Mouse (Mus musculus) liver, embryonic 12.5 days (tissue): Measurements from ENCODE around the gene Ddx17. TPM values are rescaled to one million over a fixed set of nuclear protein-coding genes. Genes with fewer than 3 reads are reported as not detected.
A peak's percentile ranks its signal among the peaks of the same experiment; 100 is the strongest.

Source experiments
- ATAC-seq: fragments of 200-750 bp; cut with Nextera tagmentation; 2 replicates; pipeline ENCODE4 v1.8.0; 2017; ENCODE audit warnings: moderate number of reproducible peaks, mild to moderate bottlenecking, moderate library complexity
- H3K27ac ChIP-seq: fragments of 300-500 bp; sonication (generic); 2 replicates; pipeline ENCODE4 v1.5.1; 2016; ENCODE audit warnings: mild to moderate bottlenecking
- H3K27me3 ChIP-seq: fragments of 300-500 bp; sonication (generic); replicated peaks from 2 replicates; pipeline ENCODE4 v1.6.1; 2016; ENCODE audit warnings: mild to moderate bottlenecking, moderate library complexity
- H3K36me3 ChIP-seq: fragments of 300-500 bp; sonication (generic); 2 replicates; pipeline ENCODE4 v1.6.1; 2016; ENCODE audit warnings: mild to moderate bottlenecking, moderate library complexity
- H3K4me1 ChIP-seq: fragments of 300-500 bp; sonication (generic); 2 replicates; pipeline ENCODE4 v1.6.1; 2016
- H3K4me2 ChIP-seq: fragments of 300-500 bp; sonication (generic); 2 replicates; pipeline ENCODE4 v1.6.1; 2016; ENCODE audit warnings: mild to moderate bottlenecking, moderate library complexity
- H3K4me3 ChIP-seq: fragments of 300-500 bp; sonication (generic); 2 replicates; pipeline ENCODE4 v1.5.1; 2016; ENCODE audit warnings: mild to moderate bottlenecking, moderate library complexity
- H3K9ac ChIP-seq: fragments of 300-500 bp; sonication (generic); 2 replicates; pipeline ENCODE4 v1.6.1; 2016; ENCODE audit warnings: mild to moderate bottlenecking, moderate library complexity
- H3K9me3 ChIP-seq: fragments of 300-500 bp; sonication (generic); replicated peaks from 2 replicates; pipeline ENCODE4 v1.6.1; 2016; ENCODE audit warnings: mild to moderate bottlenecking, moderate library complexity
- WGBS: fragments of 180-500 bp; shearing (Covaris S2); methylation state at CpG from one replicate; pipeline ENCODE4 v1.1.7; 2016; ENCODE audit not compliant: insufficient replicate concordance; 5-methylcytosine and 5-hydroxymethylcytosine counted together
- polyA plus RNA-seq: library from polyadenylated mRNA; unstranded; fragments of >200 nt; fragmentation: Nextera tagmentation; extraction: Ambion mirVana; gene quantifications from 2 replicates; pipeline ENCODE4 v1.2.1, GENCODE M21; 2016

Gene Ddx17
- polyA plus RNA-seq, 1 experiment from 2014 or later: 19.9 TPM

DNA sequence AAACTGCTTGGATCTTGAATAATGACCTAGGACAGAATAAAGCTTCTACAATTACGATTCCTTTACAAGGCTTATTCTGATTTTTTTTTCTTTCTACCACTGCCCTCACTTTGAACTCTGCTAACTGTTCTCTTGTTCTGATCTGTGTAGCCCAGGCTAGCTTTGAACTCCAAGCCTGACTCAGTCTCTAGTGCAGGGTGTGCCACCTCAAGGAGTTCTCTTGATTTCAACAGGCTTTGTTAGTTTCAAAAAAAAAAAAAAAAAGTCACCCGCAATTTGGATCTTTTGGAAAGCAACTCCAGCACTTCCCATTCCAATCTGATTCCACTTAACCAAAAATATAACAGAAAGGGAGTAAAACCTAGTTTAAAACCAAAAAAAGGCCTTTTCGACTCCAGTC is 1.0 kb downstream of the Ddx17 start:
- H3K4me2 ChIP-seq: peak overlapping the region; percentile 76
- H3K9ac ChIP-seq: peak overlapping the region; percentile 93
- peak overlapping the region; percentile 94 for H3K27ac ChIP-seq
- no peaks in the 10 kb centered on the region for H3K9me3 ChIP-seq
- peaks cover 31% of the 10 kb centered on the region for H3K4me1 ChIP-seq
- no peak for ATAC-seq
- WGBS: 4% methylated on average over 3 of the region's 3 CpGs
- peaks cover 44% of the 10 kb centered on the region for H3K36me3 ChIP-seq
- peak overlapping the region; percentile 74 for H3K4me3 ChIP-seq
- H3K27me3 ChIP-seq: peaks cover 18% of the 10 kb centered on the region

DNA sequence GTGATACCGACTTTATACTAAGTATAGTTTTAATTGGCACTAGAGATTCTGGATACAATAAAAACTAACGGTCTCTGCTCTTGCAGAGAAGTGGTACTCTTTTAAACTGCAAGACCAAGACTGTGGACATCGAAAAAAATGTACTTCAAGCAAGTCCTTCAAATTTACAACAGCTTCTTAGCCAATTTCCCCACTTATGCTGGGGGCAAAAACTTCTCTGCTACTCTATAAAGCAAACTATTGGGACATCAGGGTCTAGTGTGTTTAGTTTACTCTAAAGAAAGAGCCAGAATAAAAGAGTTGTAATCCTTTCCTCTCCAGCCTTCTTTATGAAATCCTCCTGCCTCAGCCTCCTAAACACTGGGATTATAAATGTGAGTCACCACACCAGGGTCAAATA is 2.6 kb downstream of the Ddx17 start:
- no peaks in the 10 kb centered on the region for H3K9me3 ChIP-seq
- H3K4me1 ChIP-seq: peaks cover 31% of the 10 kb centered on the region
- H3K9ac ChIP-seq: peak overlapping the region; percentile 93; the same call in 1 of the 2 replicates
- peaks cover 59% of the 10 kb centered on the region for H3K36me3 ChIP-seq
- peak overlapping the region; percentile 76 for H3K4me2 ChIP-seq
- ATAC-seq: no peak
- H3K27me3 ChIP-seq: peaks cover 9% of the 10 kb centered on the region; the same call in 1 of the 2 replicates
- WGBS: 86% methylated on average over 3 of the region's 3 CpGs
- peak overlapping the region; percentile 74 for H3K4me3 ChIP-seq
- H3K27ac ChIP-seq: no peak overlapping the region

DNA sequence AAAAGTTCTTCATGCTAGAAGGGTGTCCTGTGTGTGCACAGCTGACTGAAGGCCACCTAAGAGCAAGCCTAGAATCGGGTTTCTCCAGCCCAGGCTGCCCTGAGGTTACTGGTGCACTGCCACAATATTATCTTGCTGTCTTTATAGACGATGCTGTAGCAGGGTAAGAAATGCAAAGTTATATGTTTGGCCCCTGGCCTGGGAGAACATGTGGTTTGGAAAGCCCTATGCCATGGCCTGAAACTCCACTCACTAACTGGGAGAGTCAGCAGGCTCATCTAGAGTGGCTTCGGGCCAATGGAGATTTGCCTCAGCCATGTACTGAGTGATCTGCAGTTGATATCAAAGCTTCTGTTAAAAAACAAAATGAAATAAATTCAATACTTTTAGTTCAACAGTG is 12.7 kb downstream of the Ddx17 start:
- no peaks in the 10 kb centered on the region for H3K9me3 ChIP-seq
- H3K4me1 ChIP-seq: no peaks in the 10 kb centered on the region
- H3K4me2 ChIP-seq: no peak overlapping the region
- no peak overlapping the region for H3K27ac ChIP-seq
- no peaks in the 10 kb centered on the region for H3K27me3 ChIP-seq
- no peak overlapping the region for H3K9ac ChIP-seq
- 75% methylated on average over 3 of the region's 3 CpGs for WGBS
- no peak for ATAC-seq
- no peak overlapping the region for H3K4me3 ChIP-seq
- H3K36me3 ChIP-seq: peaks cover 100% of the 10 kb centered on the region

DNA sequence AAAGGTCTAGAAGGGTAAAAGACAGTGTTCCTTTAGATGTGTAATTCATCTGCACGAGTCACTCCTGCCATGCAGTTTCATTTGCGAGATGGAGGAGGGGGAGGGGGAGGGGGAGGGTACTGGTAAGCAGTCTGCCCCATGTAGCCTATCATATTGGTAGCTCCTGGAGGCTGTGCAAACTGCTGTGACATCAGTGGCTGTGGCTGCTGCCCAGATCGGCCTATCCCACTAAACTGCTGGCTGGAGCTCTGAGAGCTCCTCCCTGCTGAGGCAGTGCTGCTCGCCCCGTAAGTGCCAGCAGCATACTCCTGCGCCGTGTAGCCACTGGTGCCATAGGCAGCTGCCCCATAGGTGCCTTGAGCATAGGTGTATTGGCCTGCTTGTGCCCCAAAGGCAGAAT is 16.6 kb downstream of the Ddx17 start:
- Histone ChIP-seq H3K36me3 (peaks cover 92% of the 10 kb centered on the region), H3K9ac (no peak overlapping the region), H3K27ac (no peak overlapping the region), H3K4me1 (no peaks in the 10 kb centered on the region), H3K27me3 (no peaks in the 10 kb centered on the region), H3K9me3 (no peaks in the 10 kb centered on the region), H3K4me2 (no peak overlapping the region), H3K4me3 (no peak overlapping the region)
- peak; percentile 28; the same call in 1 of the 2 replicates for ATAC-seq
- 78% methylated on average over 7 of the region's 7 CpGs for WGBS

DNA sequence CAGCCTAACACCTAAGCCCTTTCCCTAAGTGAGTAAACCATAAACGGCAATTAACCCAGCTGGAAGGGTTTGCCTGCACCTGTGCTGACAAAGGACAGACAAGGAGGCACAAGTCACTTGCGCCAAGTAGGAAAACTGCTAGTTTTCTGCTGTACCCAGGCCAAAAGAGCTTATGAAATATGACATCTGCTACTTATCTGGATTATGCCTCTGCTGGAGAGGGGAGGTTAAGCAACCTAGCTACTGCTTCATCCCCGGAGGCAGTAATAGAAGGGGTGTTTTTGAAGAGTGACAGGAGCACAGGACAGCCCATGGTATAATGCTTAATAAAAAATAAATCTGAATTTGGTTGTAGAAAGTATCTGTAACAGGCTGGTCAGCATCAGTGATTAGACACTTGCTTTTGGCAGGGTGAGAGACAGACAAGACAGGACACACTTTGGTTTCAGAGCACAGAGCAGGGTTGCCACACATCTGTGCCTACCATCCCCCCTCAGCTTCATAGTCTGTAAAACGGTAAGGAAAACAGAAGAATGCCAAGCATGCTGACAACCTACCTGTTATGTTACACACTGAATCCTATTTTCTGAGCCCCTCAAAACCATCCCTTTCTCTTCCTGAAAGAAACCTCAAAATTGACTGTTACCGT is 18.4 kb downstream of the Ddx17 start:
- Histone ChIP-seq H3K9me3 (no peaks in the 10 kb centered on the region), H3K9ac (no peak overlapping the region), H3K27me3 (no peaks in the 10 kb centered on the region), H3K4me3 (no peak overlapping the region), H3K27ac (no peak overlapping the region), H3K4me2 (no peak overlapping the region), H3K4me1 (no peaks in the 10 kb centered on the region), H3K36me3 (peaks cover 74% of the 10 kb centered on the region)
- no peak for ATAC-seq
- WGBS: 76% methylated on average over 5 of the region's 5 CpGs

DNA sequence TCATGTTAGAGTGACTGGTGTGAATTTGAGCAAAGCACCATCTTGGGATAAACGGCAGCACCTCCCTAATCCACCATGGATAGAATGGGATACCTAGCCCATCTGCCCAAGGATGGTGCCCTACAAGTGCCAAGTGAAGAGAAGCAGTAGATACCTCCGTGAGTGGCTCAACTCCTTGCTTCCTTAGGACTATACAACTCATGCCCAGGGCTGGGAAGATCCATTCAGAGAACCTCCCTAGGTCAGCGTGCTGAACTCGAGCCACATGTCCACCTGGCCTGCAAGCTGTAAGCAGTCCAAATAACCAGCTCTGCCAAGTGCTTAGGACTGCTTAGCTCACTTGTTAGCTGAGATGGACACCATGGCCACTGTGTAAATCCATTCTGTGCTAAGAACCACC is 19.3 kb downstream of the Ddx17 start:
- H3K4me2 ChIP-seq: no peak overlapping the region
- ATAC-seq: no peak
- H3K36me3 ChIP-seq: peaks cover 65% of the 10 kb centered on the region
- no peaks in the 10 kb centered on the region for H3K9me3 ChIP-seq
- no peak overlapping the region for H3K4me3 ChIP-seq
- 80% methylated on average over 4 of the region's 4 CpGs for WGBS
- no peaks in the 10 kb centered on the region for H3K4me1 ChIP-seq
- H3K27ac ChIP-seq: no peak overlapping the region
- no peak overlapping the region for H3K9ac ChIP-seq
- H3K27me3 ChIP-seq: 0 out of 2 replicates have a peak, but pooled peaks cover 9% of the 10 kb centered on the region

DNA sequence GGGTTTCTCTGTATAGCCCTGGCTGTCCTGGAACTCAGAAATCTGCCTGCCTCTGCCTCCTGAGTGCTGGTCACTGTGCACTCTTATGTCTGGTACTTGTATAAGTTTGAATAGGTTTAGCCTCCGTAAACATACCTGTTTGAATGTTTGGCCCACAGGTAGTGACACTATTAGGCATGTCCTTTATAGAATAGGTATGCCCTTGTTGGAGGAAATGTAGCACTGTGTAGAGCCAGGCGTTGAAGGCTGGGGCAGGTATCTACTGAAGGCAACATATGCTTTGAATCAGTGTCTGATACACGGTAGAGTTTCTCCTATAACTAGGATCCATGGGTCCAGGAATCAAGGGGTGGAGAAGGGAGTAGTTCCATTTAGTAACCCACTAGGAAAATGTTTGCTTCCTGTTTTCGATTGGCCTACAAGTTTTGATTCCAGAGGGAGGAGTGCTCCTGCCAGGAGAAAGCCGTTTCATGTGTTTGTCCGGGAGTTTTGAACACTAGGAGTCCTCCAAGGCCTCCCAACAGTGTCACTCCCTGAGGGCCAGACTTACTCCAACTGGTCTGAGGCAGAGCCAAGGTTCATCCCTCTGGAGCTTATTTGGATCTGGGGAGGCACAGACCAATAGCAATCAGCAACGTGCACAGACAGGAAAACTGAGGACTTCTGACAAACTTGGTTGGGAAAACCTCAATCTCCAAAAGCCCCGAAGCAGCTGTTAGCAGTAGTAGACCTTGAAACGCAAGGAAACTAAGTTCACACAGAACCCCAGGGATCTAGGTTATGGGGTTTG is 20.4 kb downstream of the Ddx17 start:
- 61% methylated on average over 9 of the region's 9 CpGs for WGBS
- Histone ChIP-seq H3K4me3 (no peak overlapping the region), H3K36me3 (peaks cover 55% of the 10 kb centered on the region), H3K9ac (no peak overlapping the region), H3K9me3 (no peaks in the 10 kb centered on the region), H3K27me3 (0 out of 2 replicates have a peak, but pooled peaks cover 15% of the 10 kb centered on the region), H3K4me2 (no peak overlapping the region), H3K27ac (no peak overlapping the region), H3K4me1 (no peaks in the 10 kb centered on the region)
- ATAC-seq: no peak

DNA sequence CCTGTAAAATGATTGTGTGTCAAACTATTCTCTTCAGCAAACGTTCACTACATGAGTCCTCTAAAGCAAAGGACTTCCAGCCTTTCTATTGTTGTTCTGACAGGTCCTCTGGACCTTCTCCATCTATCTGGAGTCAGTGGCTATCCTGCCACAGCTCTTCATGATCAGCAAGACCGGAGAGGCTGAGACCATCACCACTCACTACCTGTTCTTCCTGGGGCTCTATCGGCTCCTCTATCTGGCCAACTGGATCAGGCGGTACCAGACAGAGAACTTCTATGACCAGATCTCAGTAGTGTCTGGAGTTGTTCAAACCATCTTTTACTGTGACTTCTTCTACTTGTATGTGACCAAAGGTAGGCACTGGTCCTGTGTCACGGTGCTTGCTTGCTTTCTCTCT is 21.0 kb downstream of the Ddx17 start:
- H3K9ac ChIP-seq: no peak overlapping the region
- 0 out of 2 replicates have a peak, but pooled peaks cover 15% of the 10 kb centered on the region for H3K27me3 ChIP-seq
- no peak overlapping the region for H3K27ac ChIP-seq
- H3K36me3 ChIP-seq: peaks cover 49% of the 10 kb centered on the region
- no peak overlapping the region for H3K4me3 ChIP-seq
- no peaks in the 10 kb centered on the region for H3K4me1 ChIP-seq
- no peak for ATAC-seq
- 84% methylated on average over 5 of the region's 5 CpGs for WGBS
- H3K4me2 ChIP-seq: no peak overlapping the region
- H3K9me3 ChIP-seq: no peaks in the 10 kb centered on the region

DNA sequence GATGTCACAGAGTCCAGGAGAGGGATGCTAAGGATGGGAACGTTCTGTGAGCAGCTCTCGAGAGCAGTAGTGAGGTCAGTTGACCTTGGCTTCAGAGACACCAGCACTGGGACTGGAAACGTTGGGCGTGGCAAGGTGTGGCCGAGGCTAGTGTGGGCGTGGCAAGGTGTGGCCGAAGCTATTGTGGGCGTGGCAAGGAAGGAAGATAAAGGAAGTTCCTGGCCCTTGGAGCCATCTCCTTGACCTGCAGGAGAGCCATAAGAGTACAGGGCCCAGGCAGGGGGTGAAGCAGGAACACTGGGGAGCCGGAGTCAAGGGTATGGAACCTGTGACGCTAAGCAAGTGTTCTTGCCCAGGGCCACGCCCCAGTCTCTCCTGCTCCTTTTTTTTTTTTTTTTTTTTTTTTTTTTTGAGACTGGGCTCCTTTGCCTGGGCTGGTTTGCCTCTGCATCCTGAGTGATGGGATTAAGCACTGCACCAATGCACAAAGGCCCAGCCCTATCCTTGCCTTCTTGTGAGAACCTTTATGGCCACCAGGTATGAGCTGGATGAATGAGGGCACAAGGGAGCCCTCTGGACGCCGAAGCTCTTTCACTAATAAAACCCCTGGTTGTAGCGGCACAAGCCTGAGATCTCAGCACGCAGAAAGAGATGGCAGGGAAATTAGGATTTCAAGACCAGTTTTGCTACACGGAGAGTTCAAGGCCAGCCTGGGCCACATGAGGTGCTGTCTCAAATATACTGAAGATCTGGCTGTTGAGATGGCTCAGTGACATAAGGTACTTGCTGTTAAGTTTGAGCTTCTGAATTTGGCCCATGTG is 26.9 kb downstream of the Ddx17 start:
- Histone ChIP-seq H3K36me3 (no peaks in the 10 kb centered on the region), H3K4me2 (peak overlapping the region; percentile 42), H3K9me3 (no peaks in the 10 kb centered on the region), H3K9ac (no peak overlapping the region), H3K27me3 (peaks cover 61% of the 10 kb centered on the region), H3K4me1 (peaks cover 36% of the 10 kb centered on the region), H3K27ac (no peak overlapping the region), H3K4me3 (no peak overlapping the region)
- ATAC-seq: 0 out of 2 replicates have a peak, but pooled peaks have one; percentile 36
- WGBS: 38% methylated on average over 16 of the region's 16 CpGs

DNA sequence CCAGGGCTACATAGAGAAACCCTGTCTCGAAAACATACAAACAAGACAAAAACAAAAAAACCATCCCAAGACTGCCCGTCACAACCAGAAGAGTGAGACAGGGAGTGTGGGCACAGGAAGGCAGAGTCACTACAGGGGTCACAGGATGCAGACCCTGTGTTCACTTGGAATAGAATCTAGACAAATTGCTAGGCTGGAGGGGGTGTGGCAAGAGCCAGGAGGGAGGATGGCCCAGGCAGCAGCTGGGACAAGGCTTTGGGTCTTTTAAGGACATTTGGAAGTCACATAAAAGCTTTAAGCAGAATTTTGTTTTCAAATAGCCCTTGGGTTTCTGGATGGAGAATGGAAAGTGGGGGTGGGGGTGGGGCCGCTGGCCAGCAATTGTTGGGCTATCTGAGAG is 28.0 kb downstream of the Ddx17 start:
- H3K27me3 ChIP-seq: peaks cover 71% of the 10 kb centered on the region
- H3K27ac ChIP-seq: no peak overlapping the region
- ATAC-seq: no peak
- H3K4me2 ChIP-seq: no peak overlapping the region
- 68% methylated on average over 3 of the region's 3 CpGs for WGBS
- H3K36me3 ChIP-seq: no peaks in the 10 kb centered on the region
- H3K4me1 ChIP-seq: peaks cover 36% of the 10 kb centered on the region
- H3K9me3 ChIP-seq: no peaks in the 10 kb centered on the region
- no peak overlapping the region for H3K9ac ChIP-seq
- no peak overlapping the region for H3K4me3 ChIP-seq

DNA sequence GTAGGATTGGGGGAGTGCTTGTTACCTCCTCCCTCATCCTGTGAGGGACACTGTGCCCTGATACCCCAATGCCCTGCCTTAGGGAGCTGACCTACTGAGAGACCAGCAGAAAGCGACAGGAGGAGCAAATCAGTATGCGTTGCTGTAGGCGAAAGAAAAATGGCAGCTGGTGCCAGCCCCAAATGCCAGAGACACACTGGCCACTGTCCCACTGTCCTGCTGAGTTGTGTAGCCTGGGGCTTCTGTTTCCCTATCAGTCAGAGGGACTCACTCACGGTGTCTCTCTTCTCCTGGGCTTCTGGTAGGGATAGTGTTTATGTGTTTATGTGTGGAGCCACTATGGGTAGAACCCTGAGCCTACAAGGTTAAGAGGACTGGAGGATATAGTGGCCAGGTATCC is 28.8 kb downstream of the Ddx17 start:
- peaks cover 76% of the 10 kb centered on the region for H3K27me3 ChIP-seq

More for the DNA sequence above, 28.8 kb downstream of the Ddx17 start:
- Histone ChIP-seq H3K4me3 (no peak overlapping the region), H3K9ac (no peak overlapping the region), H3K9me3 (no peaks in the 10 kb centered on the region), H3K4me2 (peak overlapping the region; percentile 80), H3K4me1 (peaks cover 36% of the 10 kb centered on the region), H3K36me3 (no peaks in the 10 kb centered on the region), H3K27ac (no peak overlapping the region)
- WGBS: 69% methylated on average over 4 of the region's 4 CpGs
- no peak for ATAC-seq
